Mouse (Mus musculus) testis, adult 2 months (tissue): Measurements from ENCODE around the gene Clasp1.

ENCODE experiments used
- CTCF ChIP-seq: fragments of 200-500 bp; IDR thresholded peaks from 2 replicates; pipeline ENCODE4 v1.5.1; 2012; ENCODE audit warnings: low read depth, mild to moderate bottlenecking, inconsistent platforms, low read length, moderate library complexity; ENCODE audit not compliant: control insufficient read depth, insufficient read depth, insufficient replicate concordance
- POLR2A ChIP-seq: fragments of 200-500 bp; IDR thresholded peaks from 2 replicates; pipeline ENCODE4 v1.6.1; 2012; ENCODE audit warnings: low read depth, mild to moderate bottlenecking, inconsistent platforms, low read length, moderate library complexity; ENCODE audit not compliant: control insufficient read depth

GRCm38 (mm10) chr1:118482285-118483019, 93.6 kb downstream of the Clasp1 start:
- TF ChIP-seq POLR2A (no peak), CTCF (no peak)
